Mouse (Mus musculus) cerebellum, adult 8-10 months (tissue): Measurements from ENCODE around the gene Reg3d.
"Not testable (repeated sequence)": the region's sequence is repeated elsewhere in the genome, so short reads cannot be mapped to it uniquely, and the experiment has no call there.

Source experiments
- DNase-seq: peaks from one replicate; pipeline ENCODE4 v3.0.0; 2022

Reg3d gene

GRCm38 (mm10) chr6:78378765-78379164, at the start of gene Reg3d:
Reg3d (minus strand) TSS chr6:78378865.
- no peak for DNase-seq

- DNase-seq = no peak
Observed at GRCm38 (mm10) chr6:78425497-78425896, 46.8 kb upstream of the Reg3d start.

- DNase-seq = not testable (repeated sequence)
Observed at GRCm38 (mm10) chr6:78422411-78422810, 43.7 kb upstream of the Reg3d start, which contains the start of gene Reg1. Reg1 (plus strand) TSS chr6:78422711.

- not testable (repeated sequence) for DNase-seq
Observed at GRCm38 (mm10) chr6:78395323-78395722, 16.7 kb upstream of the Reg3d start, which contains the start of gene Reg2. Reg2 (plus strand) TSS chr6:78395623.

GRCm38 (mm10) chr6:78385609-78386008, 6.9 kb upstream of the Reg3d start:
- DNase-seq = no peak

GRCm38 (mm10) chr6:78380409-78380808, 1.7 kb upstream of the Reg3d start, which contains the start of gene Reg3a:
Reg3a (plus strand) TSS chr6:78380709.
- DNase-seq = no peak

GRCm38 (mm10) chr6:78370357-78370756, 8.3 kb downstream of the Reg3d start, which contains the start of gene Reg3b:
Reg3b (plus strand) TSS chr6:78370657.
- DNase-seq = no peak

GRCm38 (mm10) chr6:78361971-78362563, 16.6 kb downstream of the Reg3d start:
- DNase-seq = no peak

- DNase-seq = no peak
Observed at GRCm38 (mm10) chr6:78341689-78342088, 37.0 kb downstream of the Reg3d start.

GRCm38 (mm10) chr6:78340296-78340695, 38.4 kb downstream of the Reg3d start:
- no peak for DNase-seq

GRCm38 (mm10) chr6:78331919-78332569, 46.6 kb downstream of the Reg3d start:
- no peak for DNase-seq

- no peak for DNase-seq
Observed at GRCm38 (mm10) chr6:78329166-78329565, 49.5 kb downstream of the Reg3d start.

GRCm38 (mm10) chr6:78327798-78328197, 50.9 kb downstream of the Reg3d start:
- no peak for DNase-seq
